Mouse (Mus musculus): ENCODE measurements around the gene Babam2. TPM values are rescaled to one million over a fixed set of nuclear protein-coding genes. Genes with fewer than 3 reads are reported as not detected.

Gene Babam2
- polyA plus RNA-seq, 1 experiment = 26.3 TPM

- 87% methylated on average over 4 of the region's 4 CpGs for WGBS
Measured at GRCm38 (mm10) chr5:32010056-32010455, 312.6 kb downstream of the Babam2 start.

GRCm38 (mm10) chr5:32013053-32013452 lies 315.6 kb downstream of the Babam2 start:
- no peak for DNase-seq (ENCODE audit: low read depth, low spot score)
- WGBS = 83% methylated on average over 2 of the region's 2 CpGs

More at GRCm38 (mm10) chr5:32010056-32010455, 312.6 kb downstream of the Babam2 start:
- no peak for DNase-seq (ENCODE audit: low read depth, low spot score)

GRCm38 (mm10) chr5:32014786-32015185 lies 317.3 kb downstream of the Babam2 start:
- WGBS = 93% methylated on average over 7 of the region's 7 CpGs
- DNase-seq (ENCODE audit: low read depth, low spot score) = no peak

GRCm38 (mm10) chr5:32015949-32016478 lies 318.5 kb downstream of the Babam2 start:
- WGBS = 85% methylated on average over 9 of the region's 9 CpGs
- DNase-seq (ENCODE audit: low read depth, low spot score) = no peak

- no peak for DNase-seq (ENCODE audit: low read depth, low spot score)
- 61% methylated on average over 3 of the region's 3 CpGs for WGBS
Measured at GRCm38 (mm10) chr5:32017686-32018085, 320.2 kb downstream of the Babam2 start.

- no peak for DNase-seq (ENCODE audit: low read depth, low spot score)
- 82% methylated on average over 2 of the region's 2 CpGs for WGBS
Measured at GRCm38 (mm10) chr5:32018276-32018675, 320.8 kb downstream of the Babam2 start.

GRCm38 (mm10) chr5:32029834-32030433 lies 332.4 kb downstream of the Babam2 start:
- DNase-seq (ENCODE audit: low read depth, low spot score) = peak; percentile 74
- 30% methylated on average over 3 of the region's 3 CpGs for WGBS

- no peak for DNase-seq (ENCODE audit: low read depth, low spot score)
- 72% methylated on average over 4 of the region's 4 CpGs for WGBS
Measured at GRCm38 (mm10) chr5:32033185-32033584, 335.7 kb downstream of the Babam2 start.

GRCm38 (mm10) chr5:32033621-32034020 lies 336.1 kb downstream of the Babam2 start:
- DNase-seq (ENCODE audit: low read depth, low spot score) = no peak

- no peak for DNase-seq (ENCODE audit: low read depth, low spot score)
- WGBS = 78% methylated on average over 8 of the region's 8 CpGs
Measured at GRCm38 (mm10) chr5:32034475-32035054, 337.1 kb downstream of the Babam2 start.

GRCm38 (mm10) chr5:32035721-32036320 lies 338.3 kb downstream of the Babam2 start:
- no peak for DNase-seq (ENCODE audit: low read depth, low spot score)
- 22% methylated on average over 7 of the region's 7 CpGs for WGBS

GRCm38 (mm10) chr5:32036896-32037295 lies 339.4 kb downstream of the Babam2 start:
- DNase-seq (ENCODE audit: low read depth, low spot score) = no peak
- WGBS = 56% methylated on average over 2 of the region's 2 CpGs

- WGBS = 98% methylated on average over 4 of the region's 4 CpGs
- DNase-seq (ENCODE audit: low read depth, low spot score) = no peak
Measured at GRCm38 (mm10) chr5:32037546-32037945, 340.1 kb downstream of the Babam2 start.

- DNase-seq (ENCODE audit: low read depth, low spot score) = no peak
Measured at GRCm38 (mm10) chr5:32038994-32039393, 341.5 kb downstream of the Babam2 start.

GRCm38 (mm10) chr5:32039511-32039910 lies 342.0 kb downstream of the Babam2 start:
- WGBS = 72% methylated on average over 3 of the region's 3 CpGs
- no peak for DNase-seq (ENCODE audit: low read depth, low spot score)

- no peak for DNase-seq (ENCODE audit: low read depth, low spot score)
- 83% methylated on average over 7 of the region's 7 CpGs for WGBS
Measured at GRCm38 (mm10) chr5:32043153-32043552, 345.7 kb downstream of the Babam2 start.

- DNase-seq (ENCODE audit: low read depth, low spot score) = no peak
Measured at GRCm38 (mm10) chr5:32043996-32044395, 346.5 kb downstream of the Babam2 start.

- WGBS = 69% methylated on average over 1 of the region's 1 CpGs
- no peak for DNase-seq (ENCODE audit: low read depth, low spot score)
Measured at GRCm38 (mm10) chr5:32051899-32052298, 354.4 kb downstream of the Babam2 start.

GRCm38 (mm10) chr5:32052467-32052866 lies 355.0 kb downstream of the Babam2 start:
- WGBS = 96% methylated on average over 1 of the region's 1 CpGs

GRCm38 (mm10) chr5:32053476-32053875 lies 356.0 kb downstream of the Babam2 start:
- 74% methylated on average over 8 of the region's 8 CpGs for WGBS
- DNase-seq (ENCODE audit: low read depth, low spot score) = no peak

More at GRCm38 (mm10) chr5:32052467-32052866, 355.0 kb downstream of the Babam2 start:
- no peak for DNase-seq (ENCODE audit: low read depth, low spot score)

GRCm38 (mm10) chr5:32055676-32056075 lies 358.2 kb downstream of the Babam2 start:
- no peak for DNase-seq (ENCODE audit: low read depth, low spot score)
- 84% methylated on average over 3 of the region's 3 CpGs for WGBS
